Mouse (Mus musculus) c-Kit-positive CD71-positive TER-119-negative erythroid progenitor cells, embryonic 14.5 days (primary cell): ENCODE measurements around the gene Caskin2.
A peak's percentile ranks its signal among the peaks of the same experiment; 100 is the strongest.

Source experiments
- DNase-seq: peaks from one replicate; pipeline ENCODE4 v3.0.0-alpha.2; 2013; ENCODE audit warnings: low read depth

The Caskin2 gene

GRCm38 (mm10) chr11:115805005-115805404 lies 8.4 kb downstream of the Caskin2 start:
- DNase-seq: peak; percentile 73

DNA sequence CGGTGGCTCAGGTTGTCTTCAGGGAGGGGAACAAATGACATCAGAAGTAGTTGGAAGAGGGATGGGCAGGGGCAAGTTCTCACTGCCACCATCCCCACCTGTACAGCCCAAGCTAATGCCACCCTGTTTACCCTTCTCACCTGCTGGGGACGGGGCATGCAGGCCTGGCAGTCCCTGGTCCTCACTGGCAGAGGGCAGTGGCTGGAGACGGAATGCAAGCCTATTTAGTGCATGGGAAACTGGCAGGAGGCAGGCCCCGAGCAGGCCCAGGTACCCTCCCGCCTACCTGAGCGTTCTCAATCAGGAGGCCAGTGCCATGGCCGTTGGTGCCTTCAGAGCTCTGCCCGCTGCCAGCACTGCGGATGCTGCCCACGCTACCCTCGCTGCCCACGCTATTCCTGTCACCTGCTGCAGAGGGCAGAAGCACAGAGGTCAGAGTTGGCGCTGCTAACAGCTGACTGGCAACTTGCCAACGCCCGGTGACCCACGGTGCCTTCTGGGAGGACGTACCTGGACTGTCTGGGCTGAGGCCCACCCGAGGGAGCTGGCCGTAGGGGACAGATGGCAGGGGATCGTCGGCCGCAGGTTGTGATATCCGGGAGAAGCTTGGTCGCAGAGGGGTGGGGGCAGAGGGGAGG lies 10.2 kb downstream of the Caskin2 start:
- DNase-seq: no peak

- DNase-seq: no peak
These were observed 12.5 kb downstream of the Caskin2 start for GRCm38 (mm10) chr11:115800981-115801380.

DNA sequence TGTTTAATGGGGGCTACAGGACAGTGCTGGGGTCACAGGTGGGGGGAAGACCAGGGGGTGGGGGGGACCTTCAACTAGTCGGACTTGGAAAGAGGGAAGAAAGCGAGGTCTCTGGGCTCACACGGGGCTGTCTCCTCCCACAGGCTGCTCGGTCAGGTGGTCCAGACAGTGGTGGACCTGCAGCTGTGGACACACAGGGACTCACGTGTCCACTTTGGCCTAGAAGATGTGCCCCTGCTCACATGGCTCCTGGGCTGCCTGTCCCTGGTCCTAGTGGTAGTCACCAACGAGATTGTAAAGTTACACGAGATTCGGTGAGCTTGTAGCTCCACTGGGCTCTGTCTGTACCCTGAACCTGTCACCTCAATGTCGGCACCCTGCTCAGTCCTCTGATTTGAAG lies 15.8 kb downstream of the Caskin2 start:
- DNase-seq: no peak

DNA sequence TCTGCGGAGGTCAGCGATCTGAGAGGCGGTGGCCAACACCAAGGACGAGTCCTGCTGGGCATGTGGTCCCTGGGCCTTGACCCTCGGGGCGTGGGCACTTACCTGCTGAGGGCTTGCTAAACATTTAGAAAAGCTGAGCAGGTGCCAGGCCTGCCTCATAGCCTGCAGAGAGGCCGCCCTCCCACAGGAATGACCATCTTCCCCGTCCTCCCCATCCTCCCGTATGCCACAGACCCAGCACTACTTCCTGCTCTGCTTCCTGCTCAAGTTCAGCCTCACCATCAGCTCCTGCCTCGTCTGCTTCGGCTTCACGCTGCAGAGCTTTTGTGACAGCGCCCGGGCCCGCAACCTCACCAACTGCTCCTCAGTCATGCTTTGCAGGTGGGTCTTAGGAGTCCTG lies 16.5 kb downstream of the Caskin2 start:
- DNase-seq: no peak

DNA sequence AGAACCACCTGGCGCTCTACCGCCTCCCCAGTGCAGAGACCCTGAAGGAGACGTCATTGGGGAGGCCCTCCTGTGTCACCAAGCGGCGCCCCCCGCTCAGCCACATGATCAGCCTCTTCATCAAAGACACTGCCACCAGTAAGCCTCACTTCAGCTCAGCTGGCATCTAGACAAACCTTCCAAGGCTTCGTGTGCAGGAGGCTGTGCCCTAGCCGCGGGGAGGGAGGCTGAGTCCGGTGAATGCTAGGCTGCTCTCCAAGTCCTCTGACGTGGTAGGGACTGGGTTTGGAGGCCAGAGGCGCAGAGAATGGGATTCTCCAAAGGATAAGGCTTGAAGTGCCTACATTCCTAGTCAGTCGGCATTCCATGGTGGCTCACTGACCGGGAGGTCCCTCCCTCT lies 21.1 kb downstream of the Caskin2 start:
- DNase-seq: no peak

DNA sequence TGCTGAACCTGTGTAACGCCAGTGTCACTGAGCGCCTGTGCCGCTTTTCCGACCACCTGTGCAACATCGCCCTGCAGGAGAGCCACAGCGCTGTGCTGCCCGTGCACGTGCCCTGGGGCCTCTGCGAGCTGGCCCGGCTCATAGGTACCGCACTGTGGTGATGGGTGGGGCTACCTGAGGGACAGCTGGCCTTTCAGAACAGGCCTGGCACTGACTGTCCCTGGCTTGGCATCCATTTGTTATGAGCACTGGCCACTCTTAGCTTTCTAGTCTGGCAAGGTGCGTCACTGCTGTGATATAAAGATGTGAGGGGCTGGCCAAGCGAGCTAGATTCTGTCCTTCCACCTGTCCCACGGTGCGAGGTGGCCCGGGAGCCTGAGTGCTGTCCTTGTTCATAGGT lies 21.5 kb downstream of the Caskin2 start:
- no peak for DNase-seq

GRCm38 (mm10) chr11:115789787-115790186 lies 23.7 kb downstream of the Caskin2 start:
- DNase-seq: no peak

DNA sequence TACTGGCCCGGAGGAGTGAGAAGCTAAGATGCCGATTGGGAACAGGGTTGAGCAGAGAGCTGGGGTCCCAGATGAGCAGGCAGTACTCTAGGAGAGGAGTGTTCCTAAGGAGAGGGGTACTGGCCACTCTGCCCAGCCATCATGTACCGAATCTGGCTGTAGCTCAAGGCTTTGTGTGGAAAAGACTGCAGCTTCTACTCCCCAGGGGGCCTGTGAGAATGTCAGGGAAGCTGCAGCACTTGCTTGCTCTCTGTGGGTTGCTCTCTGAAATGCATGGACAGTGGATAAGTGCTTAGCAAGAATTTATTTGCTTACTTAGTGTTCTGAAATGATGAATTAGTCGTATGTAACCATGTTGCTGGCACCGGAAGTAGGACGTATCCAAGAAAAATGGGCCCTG lies 27.0 kb downstream of the Caskin2 start:
- no peak for DNase-seq

- DNase-seq: no peak
These were observed 33.0 kb downstream of the Caskin2 start for GRCm38 (mm10) chr11:115780141-115781070.

DNA sequence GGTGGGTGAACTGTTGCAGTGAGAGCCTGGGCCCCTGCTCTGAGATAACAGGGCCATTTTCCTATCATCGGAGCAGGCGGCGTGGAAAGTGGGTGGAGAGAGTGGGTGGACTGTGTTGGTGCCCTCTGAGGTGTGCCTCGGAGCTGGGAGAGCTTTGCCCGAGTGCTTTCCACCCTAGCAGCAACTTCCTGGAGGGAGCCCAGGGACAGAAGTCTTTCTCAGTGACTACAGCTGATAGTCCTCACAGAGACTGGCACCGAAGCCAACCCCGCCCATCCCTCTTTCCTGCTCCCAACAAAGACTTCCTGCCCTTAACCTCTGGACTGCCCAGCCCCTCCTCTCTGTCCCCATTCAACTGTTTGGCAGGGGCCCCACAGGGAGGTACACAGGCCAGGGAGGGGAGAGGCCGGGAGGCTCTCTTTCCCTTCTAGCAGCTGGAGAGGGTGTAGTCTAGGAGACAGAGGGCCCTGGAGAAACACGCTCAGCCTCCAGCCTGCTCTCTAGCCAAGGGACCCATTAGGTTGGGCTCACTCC lies 34.3 kb downstream of the Caskin2 start:
- DNase-seq: peak; percentile 57

DNA sequence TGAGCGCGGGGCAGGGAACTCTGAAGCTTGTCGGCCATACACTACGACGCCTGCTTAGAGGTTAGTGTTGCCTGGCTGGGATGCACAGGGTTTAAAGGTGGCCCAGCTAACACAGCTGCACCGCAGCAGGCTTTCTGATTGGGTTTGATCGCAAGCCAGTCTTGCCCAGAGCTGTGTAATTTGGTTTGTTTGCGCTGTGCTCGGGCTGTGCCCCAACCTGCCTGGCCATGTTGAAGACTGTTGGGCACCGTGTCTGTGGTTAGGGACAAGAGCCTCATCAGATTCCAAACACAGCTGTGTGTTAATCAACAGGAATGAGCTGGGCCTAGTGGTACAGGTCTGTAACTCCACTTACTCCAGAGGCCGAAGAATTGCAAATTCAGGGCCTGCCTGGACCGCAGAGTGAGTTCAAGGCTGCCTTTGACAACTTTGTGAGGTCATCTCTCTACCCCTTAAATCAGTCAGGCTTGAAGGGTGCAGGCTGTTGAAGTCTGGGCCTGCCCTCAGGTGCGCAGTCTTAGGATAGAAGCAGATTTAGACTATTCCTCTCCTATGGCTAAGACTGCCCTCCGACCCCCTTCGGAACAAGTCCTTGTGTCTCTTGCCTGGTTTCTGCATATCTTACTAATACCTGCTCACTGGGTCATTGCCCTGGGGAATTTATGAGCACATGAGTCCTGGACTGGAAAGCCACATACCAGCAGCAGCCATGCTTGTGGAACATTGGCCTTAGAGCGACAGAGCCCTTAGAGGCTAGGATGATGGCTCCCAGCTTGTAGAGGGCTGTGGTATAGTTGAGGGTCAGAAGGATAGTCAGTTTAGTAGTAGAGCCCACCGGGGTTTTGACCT lies 35.7 kb downstream of the Caskin2 start:
- DNase-seq: no peak

DNA sequence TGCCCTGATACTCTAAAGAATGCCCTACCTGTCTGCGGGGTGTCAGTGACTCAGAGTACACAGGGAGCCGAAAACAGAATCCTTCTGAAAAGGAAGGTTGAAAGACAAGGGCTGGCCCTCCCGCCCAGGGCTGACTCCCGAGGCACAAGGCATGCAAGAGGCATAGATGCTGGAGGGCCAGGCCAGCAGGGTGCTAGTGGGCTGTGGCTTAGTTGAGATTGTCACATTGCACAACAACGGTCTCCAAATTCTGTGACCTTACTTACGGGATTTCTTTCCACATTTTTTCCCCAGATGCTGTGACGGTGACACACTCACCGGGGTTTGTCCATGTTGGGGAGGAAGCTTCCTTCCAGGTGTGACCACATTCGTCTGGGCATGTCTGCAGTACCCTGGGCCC lies 36.5 kb downstream of the Caskin2 start:
- DNase-seq: no peak

- no peak for DNase-seq
These were observed 37.4 kb downstream of the Caskin2 start for GRCm38 (mm10) chr11:115775821-115776665.

GRCm38 (mm10) chr11:115774653-115775052 lies 38.8 kb downstream of the Caskin2 start:
- no peak for DNase-seq

DNA sequence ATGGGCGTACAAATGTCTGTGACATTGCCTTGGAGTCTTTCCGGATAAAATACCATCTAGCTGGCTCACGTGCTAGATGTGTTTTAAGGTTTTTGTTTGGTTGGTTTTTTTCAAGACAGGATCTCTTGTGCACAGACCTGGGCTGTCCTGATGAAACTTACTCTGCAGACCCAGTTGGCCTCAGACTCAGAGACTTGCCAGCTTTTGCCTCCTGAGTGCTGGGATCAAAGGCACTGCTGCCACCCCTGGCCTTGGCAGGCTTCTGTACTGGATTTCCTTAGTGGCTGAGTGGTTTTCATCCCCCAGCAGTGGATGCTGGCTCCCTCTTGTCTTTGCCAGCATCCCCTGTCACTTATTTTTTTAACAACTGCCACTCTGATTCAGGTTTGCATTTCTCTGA lies 44.5 kb downstream of the Caskin2 start:
- DNase-seq: no peak

DNA sequence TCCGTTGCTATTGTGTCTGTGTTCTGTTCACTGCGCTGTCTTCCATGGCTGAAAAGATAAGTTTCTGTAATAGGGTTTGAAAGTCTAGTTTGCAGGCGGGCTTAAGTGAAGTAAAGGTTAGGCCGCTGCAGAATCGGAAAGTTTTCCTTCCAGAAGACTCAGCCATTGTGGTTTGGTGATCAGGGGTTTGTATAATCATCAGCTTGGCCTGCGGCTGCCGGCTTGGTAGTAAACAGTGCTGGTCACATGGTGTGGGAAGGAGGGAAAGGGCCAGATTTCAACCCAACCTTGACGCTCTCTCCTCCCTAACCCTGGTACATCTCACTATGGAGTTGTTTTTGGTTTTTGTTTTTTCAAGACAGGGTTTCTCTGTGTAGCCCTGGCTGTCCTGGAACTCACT lies 46.5 kb downstream of the Caskin2 start:
- DNase-seq: no peak

- no peak for DNase-seq
These were observed 47.0 kb downstream of the Caskin2 start for GRCm38 (mm10) chr11:115766356-115766943.

DNA sequence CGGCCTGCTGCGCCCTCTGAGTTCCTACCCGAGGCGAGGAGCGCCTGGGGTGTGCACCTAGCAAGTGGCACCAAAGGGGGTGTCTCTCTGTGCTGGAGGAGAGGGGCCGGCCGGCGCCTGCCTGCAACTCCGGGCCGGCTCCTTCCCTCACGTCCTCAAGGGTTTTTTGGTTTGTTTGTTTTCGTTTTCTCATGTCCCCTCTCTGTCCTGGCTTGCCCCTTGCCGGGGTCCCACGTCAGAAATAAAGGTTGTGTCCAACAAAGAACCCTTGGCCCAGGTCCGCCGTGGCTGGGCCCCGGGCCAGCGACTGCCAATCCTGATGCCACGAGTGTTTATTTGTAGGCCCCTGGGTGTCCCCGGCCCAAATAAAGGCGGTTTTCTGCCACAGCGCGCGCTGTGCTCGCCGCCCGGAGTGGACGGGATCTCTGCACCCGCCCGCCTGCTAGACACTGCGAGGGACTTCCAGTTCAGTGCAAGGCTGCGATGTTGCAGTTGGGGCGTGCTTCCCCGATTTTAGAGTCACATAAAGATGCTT lies 47.8 kb downstream of the Caskin2 start:
- DNase-seq: no peak

DNA sequence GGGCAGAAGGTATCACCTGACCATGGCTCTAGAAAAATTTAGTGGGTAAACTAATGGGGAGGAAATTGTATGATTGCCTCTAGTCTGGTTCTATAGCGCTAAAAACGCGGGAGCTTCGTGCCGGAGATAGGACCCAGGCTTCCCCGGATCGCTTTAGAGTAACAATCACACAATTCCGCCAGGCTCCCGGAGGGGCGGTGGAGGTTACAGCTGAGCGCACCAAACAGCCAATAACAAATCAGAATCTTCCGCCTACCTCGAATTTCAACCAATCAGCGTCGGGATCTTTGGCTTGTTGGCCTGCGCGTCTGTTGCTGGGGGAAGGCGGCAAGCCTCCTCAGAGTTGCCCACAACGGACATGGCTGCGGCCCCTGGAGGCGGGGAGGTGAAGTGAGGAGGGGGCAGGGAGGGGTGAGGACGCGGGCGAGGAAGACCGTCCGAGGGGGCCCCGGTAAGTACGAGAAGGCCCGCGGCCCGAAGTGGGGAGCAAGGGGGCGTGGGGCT lies 48.3 kb downstream of the Caskin2 start, which contains the start of gene Tmem94:
Tmem94 (plus strand) TSS at position 331 of the 504 bp plus-strand sequence.
- DNase-seq: peak; percentile 99
